ENCODE assay signal across 8 mouse cellular contexts in the genomic region with DNA sequence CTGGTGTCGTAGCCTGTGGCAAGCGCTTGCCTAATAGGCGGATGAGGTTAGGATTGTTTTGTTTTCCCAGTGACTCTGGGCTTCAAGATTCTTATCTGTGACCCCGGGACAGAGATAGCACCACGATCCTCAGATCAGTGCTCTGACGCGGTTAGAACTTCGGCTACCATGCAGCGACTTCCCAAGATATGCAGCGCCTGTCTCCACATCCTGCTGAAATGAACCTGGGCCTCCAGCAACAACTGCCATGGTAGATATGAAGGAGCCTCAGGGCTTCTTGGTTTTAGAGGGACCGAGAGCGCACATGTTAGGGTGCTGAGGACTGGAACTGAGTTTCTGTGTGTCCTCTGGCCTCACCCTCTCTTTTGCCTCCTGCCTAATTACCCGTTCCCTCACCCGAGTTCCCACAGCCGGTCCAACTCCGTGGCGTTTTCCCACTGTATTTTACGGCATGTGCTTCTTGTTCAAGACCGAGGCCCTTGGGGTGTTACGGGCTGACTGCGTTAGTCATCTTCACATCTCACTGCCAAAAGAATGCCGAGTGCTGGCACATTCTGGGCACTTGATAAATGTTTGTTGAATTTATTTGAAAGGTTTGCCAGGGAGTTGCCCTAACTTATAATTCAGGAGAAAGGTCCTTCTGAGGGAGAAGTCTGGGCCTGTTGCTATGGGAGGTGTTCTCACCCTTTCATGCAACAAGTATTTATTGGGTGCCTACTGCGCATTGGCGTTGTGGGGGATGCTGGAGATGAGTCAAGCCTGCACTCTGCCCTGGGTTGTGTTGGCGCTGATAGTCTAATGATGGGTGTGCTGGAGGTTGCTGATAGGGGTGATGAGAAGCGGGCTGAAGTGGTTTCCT. TPM values are rescaled to one million over a fixed set of nuclear protein-coding genes. Genes with fewer than 3 reads are reported as not detected.
DNase-seq lines count a peak whose midpoint lies in the region; ATAC-seq lines count a peak whose summit lies in the region.

No protein-coding gene starts in this region.

- H3K9ac ChIP-seq in embryonic facial prominence, embryonic 14.5 days (ENCODE audit: low read depth, low read length) = no peak overlapping the region
- no peak overlapping the region for H3K9ac ChIP-seq in hindbrain, embryonic 12.5 days

- H3K4me3 ChIP-seq in embryonic facial prominence, embryonic 14.5 days (ENCODE audit: low read depth, low read length) = no peak overlapping the region
- H3K4me3 ChIP-seq in embryonic facial prominence, embryonic 10.5 days = no peak overlapping the region
- H3K4me3 ChIP-seq in hindbrain, embryonic 12.5 days = no peak overlapping the region

- WGBS in embryonic facial prominence, embryonic 14.5 days = 66% methylated on average over 26 of the region's 26 CpGs
- 76% methylated on average over 26 of the region's 26 CpGs for WGBS in embryonic facial prominence, embryonic 10.5 days
- WGBS in hindbrain, embryonic 12.5 days = 80% methylated on average over 26 of the region's 26 CpGs

- no peak overlapping the region for H3K4me2 ChIP-seq in embryonic facial prominence, embryonic 14.5 days (ENCODE audit: low read depth, low read length)
- H3K4me2 ChIP-seq in hindbrain, embryonic 12.5 days (replicated peaks) = no peak overlapping the region

- no peaks in the 10 kb centered on the region for H3K36me3 ChIP-seq in embryonic facial prominence, embryonic 14.5 days (ENCODE audit: control insufficient read depth, insufficient read depth, low read length)
- H3K36me3 ChIP-seq in embryonic facial prominence, embryonic 10.5 days (replicated peaks) = no peaks in the 10 kb centered on the region
- H3K36me3 ChIP-seq in hindbrain, embryonic 12.5 days = no peaks in the 10 kb centered on the region

- H3K9me3 ChIP-seq in embryonic facial prominence, embryonic 14.5 days (ENCODE audit: control insufficient read depth, low read length) = no peaks in the 10 kb centered on the region
- H3K9me3 ChIP-seq in embryonic facial prominence, embryonic 10.5 days = no peaks in the 10 kb centered on the region
- H3K9me3 ChIP-seq in hindbrain, embryonic 12.5 days (replicated peaks) = no peaks in the 10 kb centered on the region

- DNase-seq in embryonic facial prominence, embryonic 14.5 days (ENCODE audit: low spot score) = peak; percentile 46
- DNase-seq in embryonic facial prominence, embryonic 10.5 days (ENCODE audit: low spot score) = no peak
- DNase-seq in adrenal gland, adult (ENCODE audit: inconsistent age in 2 of 2, low spot score in 1 of 2) = peak; percentile 82 to 92
- peak; percentile 54 for DNase-seq in kidney, adult 9 months
- no peak for DNase-seq in cerebellum, adult 18-20 months

- peaks cover 7% of the 10 kb centered on the region; the same call in 1 of the 2 replicates for H3K4me1 ChIP-seq in embryonic facial prominence, embryonic 14.5 days (ENCODE audit: control insufficient read depth, insufficient read depth, low read length)
- peaks cover 17% of the 10 kb centered on the region; the same call in 1 of the 2 replicates for H3K4me1 ChIP-seq in embryonic facial prominence, embryonic 10.5 days
- H3K4me1 ChIP-seq in hindbrain, embryonic 12.5 days = no peaks in the 10 kb centered on the region

- H3K27me3 ChIP-seq in embryonic facial prominence, embryonic 14.5 days (replicated peaks; ENCODE audit: control insufficient read depth, insufficient read depth, low read length) = no peaks in the 10 kb centered on the region; the same call in 1 of the 2 replicates
- no peaks in the 10 kb centered on the region for H3K27me3 ChIP-seq in embryonic facial prominence, embryonic 10.5 days (replicated peaks; ENCODE audit: low read depth, poor library complexity, severe bottlenecking)
- H3K27me3 ChIP-seq in hindbrain, embryonic 12.5 days = no peaks in the 10 kb centered on the region

- H3K27ac ChIP-seq in embryonic facial prominence, embryonic 14.5 days (replicated peaks; ENCODE audit: low read depth, low read length) = no peak overlapping the region
- H3K27ac ChIP-seq in embryonic facial prominence, embryonic 10.5 days (replicated peaks) = no peak overlapping the region
- H3K27ac ChIP-seq in hindbrain, embryonic 12.5 days = no peak overlapping the region

- ATAC-seq in embryonic facial prominence, embryonic 14.5 days (ENCODE audit: low read depth) = no peak
- peak; percentile 88 for ATAC-seq in megakaryocyte-erythroid progenitor cell, adult 5-6 weeks (replicated peaks; ENCODE audit: low FRiP score, low TSS enrichment, poor library complexity, severe bottlenecking)
- no peak for ATAC-seq in hindbrain, embryonic 12.5 days (ENCODE audit: low FRiP score)
- no peak for ATAC-seq in CD4-positive, CD25-positive, alpha-beta regulatory T cell, adult 4 months

RNA-seq across cellular contexts. Expression of gene Aff1, which starts 45.3 kb away (rescaled TPM):
- polyA plus RNA-seq in embryonic facial prominence, embryonic 14.5 days (2014; fragmentation: Nextera tagmentation; extraction: Ambion mirVana) = 7.5 and 8.2 TPM in 2 replicates
- 4.0 and 5.5 TPM in 2 replicates for polyA plus RNA-seq in embryonic facial prominence, embryonic 10.5 days (2016; fragmentation: Nextera tagmentation; extraction: Ambion mirVana)
- 52.5 and 58.0 TPM in 2 replicates for total RNA-seq in megakaryocyte-erythroid progenitor cell, adult 5-6 weeks (2014; fragmentation: Nextera tagmentation)
- total RNA-seq in megakaryocyte-erythroid progenitor cell, adult 5-6 weeks (2017) = 15.6 and 16.7 TPM in 2 replicates
- polyA plus RNA-seq in hindbrain, embryonic 12.5 days (2016; fragmentation: Nextera tagmentation; extraction: Ambion mirVana) = 5.4 and 7.7 TPM in 2 replicates
- polyA plus RNA-seq in CD4-positive, CD25-positive, alpha-beta regulatory T cell, adult 4 months (2017; shearing (Covaris generic)) = 10 to 100 TPM in 1 of 2 experiments, 1 to 10 TPM in 1; 9.4 to 18.2 TPM

Comparison
In these comparisons a context has a peak if more than half of its experiments do, and no peak if none do; other contexts are left out.
1. DNase-seq: peak in embryonic facial prominence, embryonic 14.5 days (single experiment), adrenal gland, adult (2 of 2) and kidney, adult 9 months (single experiment); none in embryonic facial prominence, embryonic 10.5 days (single experiment) and cerebellum, adult 18-20 months (0 of 2).